Comparison of ENCODE assay signal across 8 mouse cellular contexts in the genomic region with DNA sequence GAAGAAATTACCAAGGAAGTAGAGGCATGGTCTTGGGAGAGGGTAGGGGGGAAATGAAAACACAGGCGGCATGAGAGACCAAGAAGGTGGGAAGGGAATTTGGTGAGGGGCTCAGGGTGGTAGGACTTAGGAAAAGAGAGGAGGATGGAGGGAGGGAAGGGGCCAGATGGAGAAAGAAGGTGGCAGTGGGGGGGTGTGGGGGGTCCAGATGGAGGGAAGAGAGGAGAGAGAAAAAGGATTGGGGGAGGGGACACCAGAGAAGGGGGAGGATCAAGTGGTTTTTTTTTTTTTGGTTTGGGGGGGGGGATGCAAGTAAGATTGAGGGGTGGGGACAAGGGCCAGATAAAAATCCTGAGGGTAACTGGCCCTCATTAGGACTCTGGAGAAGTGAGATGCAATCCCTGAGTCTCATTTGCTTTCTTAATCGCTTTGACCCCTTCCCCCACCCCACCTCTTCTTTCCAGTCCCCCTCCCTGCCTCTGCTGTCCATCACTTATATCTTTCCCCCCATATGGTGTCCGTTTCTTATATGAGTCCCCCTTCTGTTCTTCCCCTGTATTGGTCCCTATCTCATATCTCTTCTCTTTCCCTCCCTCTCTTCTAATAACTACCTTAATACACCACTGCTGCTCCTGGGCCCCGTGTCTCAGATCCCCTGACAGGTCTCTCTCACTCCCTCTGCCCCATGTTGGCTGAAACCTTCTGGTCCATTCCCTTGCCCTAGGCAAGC. TPM values are rescaled to one million over a fixed set of nuclear protein-coding genes. Genes with fewer than 3 reads are reported as not detected.
DNase-seq lines count a peak whose midpoint lies in the region; ATAC-seq and TF ChIP-seq lines count a peak whose summit lies in the region.

No protein-coding gene starts in this region.

- no peak; the same call in 1 of the 2 replicates for TF ChIP-seq POLR2A in brain, embryonic 14.5 days (IDR thresholded peaks at IDR 0.05; ENCODE audit: borderline replicate concordance, extremely low read depth, insufficient read depth, insufficient read length, poor library complexity, severe bottlenecking)

- H3K9ac ChIP-seq in kidney, embryonic 14.5 days (ENCODE audit: low read depth, low read length): peak overlapping the region; percentile 61
- peak overlapping the region; percentile 69 for H3K9ac ChIP-seq in hindbrain, embryonic 14.5 days
- peak overlapping the region; percentile 81 for H3K9ac ChIP-seq in midbrain, embryonic 16.5 days (ENCODE audit: low read depth, low read length)

- H3K36me3 ChIP-seq in kidney, embryonic 14.5 days (ENCODE audit: control insufficient read depth, insufficient read depth, low read length): peaks cover 4% of the 10 kb centered on the region; the same call in 1 of the 2 replicates
- H3K36me3 ChIP-seq in hindbrain, embryonic 14.5 days (replicated peaks; ENCODE audit: control insufficient read depth, insufficient read depth): 0 out of 2 replicates have a peak, but pooled peaks cover 6% of the 10 kb centered on the region
- H3K36me3 ChIP-seq in midbrain, embryonic 16.5 days (ENCODE audit: control insufficient read depth, insufficient read depth, low read length): 0 out of 2 replicates have a peak, but pooled peaks cover 5% of the 10 kb centered on the region

- H3K4me2 ChIP-seq in kidney, embryonic 14.5 days (replicated peaks; ENCODE audit: low read depth, low read length): peak overlapping the region; percentile 62
- peak overlapping the region; percentile 57 for H3K4me2 ChIP-seq in hindbrain, embryonic 14.5 days (replicated peaks)
- H3K4me2 ChIP-seq in midbrain, embryonic 16.5 days (ENCODE audit: low read length): peak overlapping the region; percentile 57

- WGBS in kidney, embryonic 14.5 days: 15% methylated on average over 4 of the region's 4 CpGs
- WGBS in hindbrain, embryonic 14.5 days: 4% methylated on average over 4 of the region's 4 CpGs
- 2% methylated on average over 4 of the region's 4 CpGs for WGBS in midbrain, embryonic 16.5 days

- no peak for ATAC-seq in kidney, embryonic 14.5 days (ENCODE audit: low FRiP score, low TSS enrichment)
- no peak for ATAC-seq in hindbrain, embryonic 14.5 days (ENCODE audit: low FRiP score)
- no peak for ATAC-seq in midbrain, embryonic 16.5 days

- peaks cover 39% of the 10 kb centered on the region for H3K4me1 ChIP-seq in kidney, embryonic 14.5 days (ENCODE audit: control insufficient read depth, insufficient read depth, low read length)
- H3K4me1 ChIP-seq in hindbrain, embryonic 14.5 days (replicated peaks; ENCODE audit: control insufficient read depth, insufficient read depth, low read length): peaks cover 46% of the 10 kb centered on the region
- peaks cover 54% of the 10 kb centered on the region for H3K4me1 ChIP-seq in midbrain, embryonic 16.5 days (ENCODE audit: control insufficient read depth, insufficient read depth, low read length)

- no peak for TF ChIP-seq CTCF in brain, embryonic 14.5 days (IDR thresholded peaks at IDR 0.05; ENCODE audit: borderline replicate concordance, extremely low read depth, insufficient read depth, insufficient read length)

- no peak for DNase-seq in kidney, adult 9 months
- peak; percentile 59 for DNase-seq in brain, embryonic 14.5 days (ENCODE audit: low read depth)
- DNase-seq in hindbrain, embryonic 14.5 days (ENCODE audit: low spot score): no peak
- DNase-seq in thymus, postnatal 14 days: no peak
- DNase-seq in yolk sac, embryonic 10.5 days (ENCODE audit: low spot score): no peak
- no peak for DNase-seq in kidney, adult 8-10 months

- no peaks in the 10 kb centered on the region for H3K27me3 ChIP-seq in kidney, embryonic 14.5 days (ENCODE audit: control insufficient read depth, insufficient read depth, low read length)
- H3K27me3 ChIP-seq in hindbrain, embryonic 14.5 days (ENCODE audit: control insufficient read depth, insufficient read depth, low read length): no peaks in the 10 kb centered on the region
- no peaks in the 10 kb centered on the region for H3K27me3 ChIP-seq in midbrain, embryonic 16.5 days (ENCODE audit: control insufficient read depth, insufficient read depth, low read depth, low read length)

- H3K4me3 ChIP-seq in kidney, embryonic 14.5 days (ENCODE audit: low read length): peak overlapping the region; percentile 51
- H3K4me3 ChIP-seq in hindbrain, embryonic 14.5 days (replicated peaks; ENCODE audit: low read length): peak overlapping the region; percentile 44
- peak overlapping the region; percentile 58 for H3K4me3 ChIP-seq in midbrain, embryonic 16.5 days (ENCODE audit: low read depth, low read length)

- peak overlapping the region; percentile 65; the same call in 1 of the 2 replicates for H3K27ac ChIP-seq in kidney, embryonic 14.5 days (ENCODE audit: low read depth, low read length)
- peak overlapping the region; percentile 98 for H3K27ac ChIP-seq in hindbrain, embryonic 14.5 days
- peak overlapping the region; percentile 96 for H3K27ac ChIP-seq in midbrain, embryonic 16.5 days (ENCODE audit: low read length)

- H3K9me3 ChIP-seq in kidney, embryonic 14.5 days (ENCODE audit: control insufficient read depth, low read length): no peaks in the 10 kb centered on the region
- H3K9me3 ChIP-seq in hindbrain, embryonic 14.5 days (ENCODE audit: control insufficient read depth, low read length): no peaks in the 10 kb centered on the region
- H3K9me3 ChIP-seq in midbrain, embryonic 16.5 days (replicated peaks; ENCODE audit: control insufficient read depth, low read length, poor library complexity, severe bottlenecking): no peaks in the 10 kb centered on the region

RNA-seq across cellular contexts. Expression of a gene that starts 1.0 kb away (rescaled TPM):
- 2.6 and 3.5 TPM in 2 replicates for polyA plus RNA-seq in kidney, embryonic 14.5 days (2014; fragmentation: Nextera tagmentation; extraction: Ambion mirVana)
- 120 and 136 TPM in 2 replicates for polyA plus RNA-seq in brain, embryonic 14.5 days (2012; rRNA removed)
- polyA plus RNA-seq in hindbrain, embryonic 14.5 days (2014; fragmentation: Nextera tagmentation; extraction: Ambion mirVana): 4.3 and 5.0 TPM in 2 replicates
- polyA plus RNA-seq in midbrain, embryonic 16.5 days (2015; fragmentation: Nextera tagmentation; extraction: Ambion mirVana): 4.3 and 4.6 TPM in 2 replicates

RNA-seq across cellular contexts. Expression of a gene that starts 2.6 kb away (rescaled TPM):
- polyA plus RNA-seq in kidney, embryonic 14.5 days (2014; fragmentation: Nextera tagmentation; extraction: Ambion mirVana): 164 and 182 TPM in 2 replicates
- 88.9 and 145 TPM in 2 replicates for polyA plus RNA-seq in brain, embryonic 14.5 days (2012; rRNA removed)
- 112 and 113 TPM in 2 replicates for polyA plus RNA-seq in hindbrain, embryonic 14.5 days (2014; fragmentation: Nextera tagmentation; extraction: Ambion mirVana)
- 130 TPM in 2 replicates for polyA plus RNA-seq in midbrain, embryonic 16.5 days (2015; fragmentation: Nextera tagmentation; extraction: Ambion mirVana)

RNA-seq across cellular contexts. Expression of a gene that starts 9.2 kb away (rescaled TPM):
- 6.0 TPM in 2 replicates for polyA plus RNA-seq in kidney, embryonic 14.5 days (2014; fragmentation: Nextera tagmentation; extraction: Ambion mirVana)
- 50.0 and 66.4 TPM in 2 replicates for polyA plus RNA-seq in brain, embryonic 14.5 days (2012; rRNA removed)
- polyA plus RNA-seq in hindbrain, embryonic 14.5 days (2014; fragmentation: Nextera tagmentation; extraction: Ambion mirVana): 20.6 and 23.3 TPM in 2 replicates
- 24.5 and 28.0 TPM in 2 replicates for polyA plus RNA-seq in midbrain, embryonic 16.5 days (2015; fragmentation: Nextera tagmentation; extraction: Ambion mirVana)

RNA-seq across cellular contexts. Expression of a gene that starts 25.1 kb away (rescaled TPM):
- 6.9 and 11.2 TPM in 2 replicates for polyA plus RNA-seq in kidney, embryonic 14.5 days (2014; fragmentation: Nextera tagmentation; extraction: Ambion mirVana)
- 9.9 and 15.7 TPM in 2 replicates for polyA plus RNA-seq in brain, embryonic 14.5 days (2012; rRNA removed)
- polyA plus RNA-seq in hindbrain, embryonic 14.5 days (2014; fragmentation: Nextera tagmentation; extraction: Ambion mirVana): 0.90 and 2.1 TPM in 2 replicates
- polyA plus RNA-seq in midbrain, embryonic 16.5 days (2015; fragmentation: Nextera tagmentation; extraction: Ambion mirVana): 2.3 and 3.3 TPM in 2 replicates

RNA-seq across cellular contexts. Expression of a gene that starts 31.0 kb away (rescaled TPM):
- polyA plus RNA-seq in kidney, embryonic 14.5 days (2014; fragmentation: Nextera tagmentation; extraction: Ambion mirVana): 6.3 and 12.8 TPM in 2 replicates
- polyA plus RNA-seq in brain, embryonic 14.5 days (2012; rRNA removed): 22.9 and 25.1 TPM in 2 replicates
- 9.7 and 11.1 TPM in 2 replicates for polyA plus RNA-seq in hindbrain, embryonic 14.5 days (2014; fragmentation: Nextera tagmentation; extraction: Ambion mirVana)
- polyA plus RNA-seq in midbrain, embryonic 16.5 days (2015; fragmentation: Nextera tagmentation; extraction: Ambion mirVana): 13.8 and 15.9 TPM in 2 replicates

Comparison
In these comparisons a context has a peak if more than half of its experiments do, and no peak if none do; other contexts are left out.
1. RNA of a gene that starts 1.0 kb away (polyA plus RNA-seq): 120 to 136 TPM in brain, embryonic 14.5 days; 4.3 to 5.0 TPM in hindbrain, embryonic 14.5 days, 4.3 to 4.6 TPM in midbrain, embryonic 16.5 days and 2.6 to 3.5 TPM in kidney, embryonic 14.5 days; every median in the first group is over 10 times any median in the second.
2. Peak in every context shown above with its lines, with median percentiles within 50 percentile points of each other: H3K27ac ChIP-seq, H3K4me2 ChIP-seq, H3K4me3 ChIP-seq and H3K9ac ChIP-seq.